Mouse (Mus musculus) hindlimb bud, embryonic 11.5 days (tissue): ENCODE measurements around the gene Adprhl1.

Experiments used
- DNase-seq: peaks from one replicate; pipeline ENCODE4 v3.0.0-alpha.2; 2012; ENCODE audit warnings: low read depth, low spot score; ENCODE audit errors: extremely low spot score

Gene Adprhl1

DNA sequence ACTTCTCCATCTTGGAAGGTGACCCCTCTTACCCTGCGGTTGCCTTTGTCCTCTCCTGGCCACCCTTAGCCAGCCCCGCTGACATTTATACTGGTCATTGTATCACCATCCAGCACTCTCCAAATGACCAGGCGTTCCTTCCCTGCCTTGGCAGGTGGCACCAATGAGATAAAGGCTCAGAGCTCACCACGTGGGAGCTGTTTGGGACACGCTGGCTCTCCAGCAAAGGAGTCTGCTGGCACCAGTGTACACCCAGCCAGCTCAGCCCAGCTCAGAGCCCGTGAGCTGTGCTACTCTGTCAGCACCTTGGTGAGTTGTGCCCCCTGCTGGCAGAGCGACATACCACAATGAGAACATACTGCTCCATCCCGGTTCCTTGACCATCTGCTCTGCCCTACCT, at the start of gene Adprhl1:
Gene Adprhl1, minus strand, starts transcription at position 144 of the 400 bp plus-strand sequence.
- no peak for DNase-seq

- DNase-seq, result no peak
Measured at GRCm38 (mm10) chr8:13301036-13301435, 47.1 kb upstream of the Adprhl1 start.

DNA sequence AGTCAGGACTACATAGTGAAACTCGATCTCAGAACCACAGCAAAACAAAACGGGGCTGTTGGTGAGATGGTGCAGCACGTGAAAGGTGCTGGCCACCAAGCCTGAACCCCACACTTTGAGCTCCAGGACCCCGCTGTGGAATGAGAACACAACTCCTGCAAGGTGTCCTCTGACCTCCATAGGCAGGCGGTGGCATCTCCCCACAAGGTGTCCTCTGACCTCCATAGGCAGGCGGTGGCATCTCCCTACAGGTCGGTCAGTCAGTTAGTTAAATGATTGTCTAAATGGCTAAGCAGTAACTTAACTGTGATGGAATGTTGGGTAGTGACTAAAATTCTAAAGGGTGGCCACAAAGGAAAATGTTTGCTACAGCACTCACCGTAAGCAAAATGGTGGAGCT, 45.6 kb upstream of the Adprhl1 start:
- no peak for DNase-seq

GRCm38 (mm10) chr8:13293677-13294470, 39.9 kb upstream of the Adprhl1 start:
- no peak for DNase-seq

DNA sequence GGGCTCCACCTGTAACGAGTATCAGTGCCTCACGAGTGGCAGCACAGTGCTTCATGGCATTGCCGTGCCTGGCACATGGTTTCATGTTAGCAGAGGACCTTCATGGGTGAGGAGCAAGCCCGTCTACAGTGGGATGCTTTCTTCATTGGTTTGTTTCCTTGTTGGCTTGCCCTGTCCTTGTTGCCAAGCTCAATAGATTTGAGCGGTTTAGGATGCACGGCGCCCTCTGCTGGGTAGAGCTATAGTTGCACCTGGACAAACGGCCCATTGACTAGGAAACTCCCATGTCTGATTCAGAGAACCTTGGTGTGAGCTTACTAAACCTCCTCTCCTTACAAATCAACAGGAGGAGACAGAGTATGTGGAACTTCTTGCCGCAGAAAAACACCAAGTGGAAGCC, 38.4 kb upstream of the Adprhl1 start:
- DNase-seq, result peak; percentile 57

- DNase-seq, result no peak
Measured at GRCm38 (mm10) chr8:13288646-13289045, 34.7 kb upstream of the Adprhl1 start.

- DNase-seq, result peak; percentile 88
Measured at GRCm38 (mm10) chr8:13287692-13288623, 34.0 kb upstream of the Adprhl1 start, which contains the start of the genes Dcun1d2 and Tmco3. Dcun1d2 (minus strand) TSS chr8:13288131. Tmco3 (plus strand) TSS chr8:13288190.

GRCm38 (mm10) chr8:13287304-13287691, 33.3 kb upstream of the Adprhl1 start:
- DNase-seq, result peak; percentile 26

DNA sequence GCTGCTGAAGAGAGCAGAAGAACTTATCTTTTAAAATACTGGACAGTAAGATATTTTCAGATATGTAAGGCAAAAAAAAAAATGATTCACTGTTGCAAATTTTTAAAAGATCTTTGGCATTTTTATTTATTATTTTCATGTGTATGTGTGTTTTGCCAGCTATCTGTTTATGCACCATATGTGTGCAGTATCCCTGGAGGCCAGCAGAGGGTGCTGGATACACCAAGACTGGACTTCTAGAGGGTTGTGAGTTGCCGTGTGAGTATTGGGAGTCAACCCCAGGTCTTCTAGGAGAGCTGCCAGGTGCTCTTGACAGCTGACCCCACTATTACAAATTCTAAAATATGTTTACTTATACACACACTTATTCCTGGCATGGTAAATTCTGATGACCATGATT, 29.2 kb upstream of the Adprhl1 start:
- DNase-seq, result no peak

- no peak for DNase-seq
Measured at GRCm38 (mm10) chr8:13276941-13277447, 23.0 kb upstream of the Adprhl1 start.

DNA sequence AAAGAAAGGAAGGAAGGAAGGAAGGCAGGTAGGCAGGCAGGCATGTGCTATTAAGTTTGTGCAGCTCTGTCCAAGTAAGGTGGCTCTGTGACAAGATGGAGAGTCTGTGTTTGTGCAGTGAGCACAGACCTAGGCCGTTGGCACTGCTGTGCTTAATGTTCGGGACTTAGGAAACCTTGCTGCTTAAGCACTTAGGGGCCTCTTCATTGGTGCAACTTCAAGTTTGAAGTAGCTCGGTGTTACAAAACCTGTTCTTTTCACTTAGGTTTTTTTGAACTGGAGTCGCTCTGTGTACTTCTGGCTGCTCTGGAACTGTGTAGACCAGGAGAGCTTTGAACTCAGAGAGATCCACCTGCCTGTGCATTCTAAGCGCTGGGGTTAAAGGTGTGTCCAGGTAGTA, 18.9 kb upstream of the Adprhl1 start:
- DNase-seq, result no peak

DNA sequence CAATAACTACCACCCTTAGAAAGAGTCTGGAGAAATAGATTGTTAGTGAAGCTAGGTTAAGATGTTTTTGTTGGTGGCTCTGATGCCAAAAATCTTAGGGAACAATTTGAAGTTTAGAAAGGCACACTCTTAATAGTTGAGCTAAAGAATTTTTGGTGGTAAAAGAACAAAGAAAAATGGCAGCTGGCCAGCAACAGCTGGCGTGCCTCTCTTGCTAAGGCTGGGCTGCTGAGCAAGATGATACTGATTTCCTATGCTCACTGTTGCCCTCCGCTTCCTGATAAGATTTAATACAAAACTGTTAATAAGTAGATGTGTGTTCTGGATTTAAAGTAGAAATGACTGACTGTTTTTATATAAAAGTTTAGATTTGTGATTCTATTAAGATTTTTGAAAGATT, 13.6 kb upstream of the Adprhl1 start:
- DNase-seq, result no peak

- DNase-seq, result no peak
Measured at GRCm38 (mm10) chr8:13263376-13263775, 9.4 kb upstream of the Adprhl1 start.

DNA sequence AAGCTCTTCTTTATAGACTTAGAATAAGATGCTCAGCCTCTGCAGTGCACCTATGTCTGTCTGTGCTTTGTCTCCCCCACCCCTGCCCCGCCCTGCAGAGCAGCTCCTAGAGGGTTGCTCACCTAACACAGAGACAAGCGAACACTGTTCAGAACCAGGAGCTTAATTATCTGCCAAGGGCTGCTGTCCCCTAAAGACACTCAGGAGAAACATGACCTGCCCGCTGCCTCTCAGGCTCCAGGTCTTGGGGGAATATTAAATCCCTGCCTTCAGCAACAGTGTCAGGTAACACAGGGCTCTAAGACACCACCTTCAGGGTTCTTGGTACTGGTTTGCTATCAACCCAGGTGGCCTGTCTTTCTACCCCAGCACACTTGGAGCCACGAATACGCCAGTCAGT, 549 bp downstream of the Adprhl1 start:
- no peak for DNase-seq

DNA sequence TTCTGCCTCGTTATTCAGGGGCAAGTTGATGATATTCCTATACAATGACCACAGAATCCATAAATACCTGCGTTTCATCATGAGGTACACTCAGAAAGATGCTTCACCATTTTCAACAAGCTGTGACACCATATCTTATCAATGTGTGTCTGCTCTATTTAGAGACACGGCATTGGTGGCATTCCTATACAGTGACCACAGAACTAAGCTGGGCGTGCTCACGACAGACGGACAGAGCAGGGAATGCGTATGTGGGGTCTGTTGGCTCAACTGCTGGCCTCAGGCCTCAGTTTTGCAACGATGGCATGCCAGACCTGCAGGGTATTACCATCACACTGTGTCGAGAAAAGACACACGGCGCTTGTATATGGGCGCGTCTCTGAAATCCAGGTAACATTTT, 1.1 kb downstream of the Adprhl1 start:
- DNase-seq, result no peak

- no peak for DNase-seq
Measured at GRCm38 (mm10) chr8:13244343-13244880, 9.6 kb downstream of the Adprhl1 start.

DNA sequence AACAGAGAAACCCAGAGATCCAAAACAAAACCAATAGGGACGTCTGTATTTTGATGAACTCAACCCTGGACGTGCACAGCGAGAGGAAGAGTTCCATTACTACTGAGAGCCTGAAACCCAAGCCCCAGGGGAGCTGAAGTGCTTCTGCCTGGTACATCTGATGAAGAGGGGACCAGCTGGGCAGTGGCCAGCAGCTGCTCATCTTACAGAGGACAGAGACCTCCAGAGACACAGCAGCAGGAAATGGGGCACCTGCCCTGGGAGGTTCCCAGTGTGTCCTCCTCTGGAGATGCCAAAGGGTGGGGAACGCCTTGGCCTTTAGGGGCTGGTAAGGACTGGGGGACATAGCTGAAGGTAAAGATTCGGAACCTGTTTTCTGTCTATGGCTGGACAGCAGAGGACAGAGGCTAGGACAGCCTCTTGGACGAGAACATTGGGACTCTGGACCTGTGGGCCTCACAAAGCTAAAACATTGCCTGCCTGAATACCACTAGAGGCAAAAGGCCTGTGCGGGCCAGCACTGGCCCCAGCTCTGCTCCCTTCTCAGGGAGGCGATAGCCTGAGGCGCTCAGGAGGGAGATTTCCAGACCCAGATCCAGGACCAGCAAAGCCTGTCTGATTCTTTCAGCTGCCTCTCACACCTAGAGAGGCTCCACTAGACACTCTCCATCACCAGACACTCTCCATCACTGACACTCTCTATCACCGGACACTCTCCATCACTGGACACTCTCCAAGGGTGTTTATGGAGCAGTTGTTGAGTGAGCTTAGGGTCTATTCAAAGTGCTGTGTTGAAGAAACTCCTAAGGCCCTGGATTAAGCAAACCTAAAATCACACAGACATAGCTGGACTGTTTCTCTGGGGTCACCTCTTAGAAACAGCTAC, 10.7 kb downstream of the Adprhl1 start:
- DNase-seq, result no peak

DNA sequence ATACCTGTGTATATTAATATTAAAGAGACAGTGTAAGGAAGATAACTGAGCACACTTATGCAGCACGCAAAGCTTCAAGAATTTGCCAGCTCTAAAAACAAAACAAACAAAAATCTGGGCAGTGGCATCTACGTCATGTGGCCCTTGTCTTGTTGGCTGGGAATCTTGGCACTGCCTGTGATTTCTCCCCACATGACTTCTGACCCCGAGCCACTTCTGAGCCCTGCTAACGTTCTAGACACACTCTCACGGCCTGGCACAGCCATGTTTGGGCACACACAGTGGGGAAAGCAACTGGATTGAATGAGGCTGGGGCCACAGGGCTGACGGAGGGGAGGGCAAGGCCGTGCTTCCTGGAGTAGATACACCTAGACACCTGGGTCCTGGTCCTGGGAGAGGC, 13.3 kb downstream of the Adprhl1 start:
- no peak for DNase-seq

GRCm38 (mm10) chr8:13240055-13240454, 13.9 kb downstream of the Adprhl1 start:
- DNase-seq, result no peak

GRCm38 (mm10) chr8:13234803-13235202, 19.2 kb downstream of the Adprhl1 start:
- DNase-seq, result no peak
